Mouse (Mus musculus) liver, adult 2 months (tissue): ENCODE data around the gene Rhbdl3. TPM values are rescaled to one million over a fixed set of nuclear protein-coding genes. Genes with fewer than 3 reads are reported as not detected.
A peak's percentile ranks its signal among the peaks of the same experiment; 100 is the strongest.

Experiments
- DNase-seq: peaks from one replicate; pipeline ENCODE4 v3.0.0-alpha.2; 2011; ENCODE audit warnings: low read depth, low spot score; ENCODE audit errors: extremely low read depth
- H3K27ac ChIP-seq: fragments of 200-500 bp; replicated peaks from 2 replicates; pipeline ENCODE4 v1.5.1; 2012; ENCODE audit warnings: low read depth, mild to moderate bottlenecking, control low read depth, inconsistent platforms, low read length; ENCODE audit not compliant: insufficient read depth
- H3K27me3 ChIP-seq: fragments of 200-500 bp; 2 replicates; pipeline ENCODE4 v1.6.1; 2012; ENCODE audit warnings: mild to moderate bottlenecking, moderate library complexity, low read length, inconsistent platforms; ENCODE audit not compliant: control insufficient read depth, insufficient read depth
- H3K36me3 ChIP-seq: fragments of 200-500 bp; 2 replicates; pipeline ENCODE4 v1.6.1; 2012; ENCODE audit warnings: low read length, inconsistent platforms; ENCODE audit not compliant: control insufficient read depth, insufficient read depth
- H3K4me1 ChIP-seq: fragments of 200-500 bp; 2 replicates; pipeline ENCODE4 v1.6.1; 2011; ENCODE audit warnings: low read length; ENCODE audit not compliant: control insufficient read depth, insufficient read depth
- H3K4me3 ChIP-seq: fragments of 200-500 bp; 2 replicates; pipeline ENCODE4 v1.5.1; 2011; ENCODE audit warnings: low read depth, mild to moderate bottlenecking, control low read depth, low read length, moderate library complexity; ENCODE audit not compliant: insufficient read depth
- H3K79me2 ChIP-seq: fragments of 200-500 bp; 2 replicates; pipeline ENCODE4 v1.6.1; 2012; ENCODE audit warnings: inconsistent platforms, mild to moderate bottlenecking, low read length, moderate library complexity; ENCODE audit not compliant: control insufficient read depth, insufficient read depth
- H3K9ac ChIP-seq: fragments of 200-500 bp; 2 replicates; pipeline ENCODE4 v1.6.1; 2012; ENCODE audit warnings: low read depth, mild to moderate bottlenecking, control low read depth, inconsistent platforms, low read length
- CTCF ChIP-seq: fragments of 200-500 bp; IDR thresholded peaks from 2 replicates; pipeline ENCODE4 v1.5.1; 2011; ENCODE audit warnings: low read depth, low read length, control low read depth
- POLR2A ChIP-seq: fragments of 200-500 bp; IDR thresholded peaks from 2 replicates; pipeline ENCODE4 v1.6.1; 2011; ENCODE audit warnings: low read length, control low read depth; ENCODE audit not compliant: insufficient read depth; ENCODE audit errors: extremely low read depth
- WGBS: fragments of 180-500 bp; shearing (Covaris S2); methylation state at CpG from one replicate; pipeline ENCODE4 v1.1.7; 2018; 5-methylcytosine and 5-hydroxymethylcytosine counted together
- polyA plus RNA-seq: library from polyadenylated mRNA; depleted of rRNA; stranded (reverse); fragments of >200 nt; gene quantifications from 2 replicates; pipeline ENCODE4 v1.2.3, GENCODE M21; 2012
- total RNA-seq: library from RNA; depleted of rRNA; stranded (reverse); fragments of >200 nt; gene quantifications from 2 replicates; pipeline ENCODE4 v1.2.3, GENCODE M21; 2014

Gene Rhbdl3
- total and polyA plus RNA-seq, 2 experiments = 0.06 to 0.09 TPM

DNA sequence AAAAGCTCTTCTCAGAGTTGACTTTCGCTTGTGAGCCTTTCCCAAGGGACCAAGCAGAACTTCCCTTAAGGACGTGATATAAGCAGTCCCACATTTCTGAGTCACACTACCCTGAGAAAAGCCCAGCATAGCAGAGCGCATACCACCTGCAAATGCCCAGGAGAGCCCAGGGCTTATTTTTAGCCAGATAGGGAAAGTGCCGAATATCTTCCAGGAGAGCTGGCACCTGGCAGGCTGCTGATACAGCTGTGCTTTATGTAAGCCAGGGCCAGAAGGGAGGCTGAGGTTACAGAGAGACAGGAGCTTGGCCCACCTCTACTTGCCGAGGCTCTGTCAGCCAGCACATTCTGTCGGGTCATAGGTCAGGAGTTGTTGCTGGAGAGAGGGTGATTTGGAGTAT lies 16.1 kb upstream of the Rhbdl3 start:
- no peak for DNase-seq
- Histone ChIP-seq H3K79me2 (no peaks in the 10 kb centered on the region), H3K4me1 (0 out of 2 replicates have a peak, but pooled peaks cover 2% of the 10 kb centered on the region), H3K4me3 (no peak overlapping the region), H3K27me3 (no peaks in the 10 kb centered on the region), H3K9ac (no peak overlapping the region), H3K27ac (no peak overlapping the region), H3K36me3 (no peaks in the 10 kb centered on the region)
- WGBS = 59% methylated on average over 6 of the region's 6 CpGs
- no peak for TF ChIP-seq POLR2A
- TF ChIP-seq CTCF = no peak

DNA sequence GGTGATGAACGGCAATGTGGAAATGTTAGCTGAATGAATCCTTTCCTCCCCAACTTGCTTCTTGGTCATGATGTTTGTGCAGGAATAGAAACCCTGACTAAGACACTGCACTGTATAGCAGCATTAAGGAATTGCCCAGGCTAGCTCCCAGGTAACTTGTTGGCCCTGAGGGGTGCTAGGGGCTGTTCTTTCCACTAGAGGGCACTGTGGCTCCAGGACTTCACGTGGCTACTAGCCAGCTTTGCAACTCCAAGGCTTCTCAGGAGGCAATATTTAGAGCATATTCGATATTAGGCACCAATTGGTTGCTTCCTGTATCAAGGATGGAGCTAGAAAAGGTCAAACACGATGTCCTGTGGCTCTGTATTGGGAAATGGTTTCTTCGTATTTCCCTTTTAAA lies 13.6 kb upstream of the Rhbdl3 start:
- Histone ChIP-seq H3K4me3 (no peak overlapping the region), H3K36me3 (no peaks in the 10 kb centered on the region), H3K27ac (no peak overlapping the region), H3K79me2 (no peaks in the 10 kb centered on the region), H3K9ac (no peak overlapping the region), H3K27me3 (0 out of 2 replicates have a peak, but pooled peaks cover 2% of the 10 kb centered on the region), H3K4me1 (0 out of 2 replicates have a peak, but pooled peaks cover 2% of the 10 kb centered on the region)
- 18% methylated on average over 5 of the region's 5 CpGs for WGBS
- peak; percentile 36 for DNase-seq
- TF ChIP-seq CTCF = peak; percentile 93
- no peak for TF ChIP-seq POLR2A

DNA sequence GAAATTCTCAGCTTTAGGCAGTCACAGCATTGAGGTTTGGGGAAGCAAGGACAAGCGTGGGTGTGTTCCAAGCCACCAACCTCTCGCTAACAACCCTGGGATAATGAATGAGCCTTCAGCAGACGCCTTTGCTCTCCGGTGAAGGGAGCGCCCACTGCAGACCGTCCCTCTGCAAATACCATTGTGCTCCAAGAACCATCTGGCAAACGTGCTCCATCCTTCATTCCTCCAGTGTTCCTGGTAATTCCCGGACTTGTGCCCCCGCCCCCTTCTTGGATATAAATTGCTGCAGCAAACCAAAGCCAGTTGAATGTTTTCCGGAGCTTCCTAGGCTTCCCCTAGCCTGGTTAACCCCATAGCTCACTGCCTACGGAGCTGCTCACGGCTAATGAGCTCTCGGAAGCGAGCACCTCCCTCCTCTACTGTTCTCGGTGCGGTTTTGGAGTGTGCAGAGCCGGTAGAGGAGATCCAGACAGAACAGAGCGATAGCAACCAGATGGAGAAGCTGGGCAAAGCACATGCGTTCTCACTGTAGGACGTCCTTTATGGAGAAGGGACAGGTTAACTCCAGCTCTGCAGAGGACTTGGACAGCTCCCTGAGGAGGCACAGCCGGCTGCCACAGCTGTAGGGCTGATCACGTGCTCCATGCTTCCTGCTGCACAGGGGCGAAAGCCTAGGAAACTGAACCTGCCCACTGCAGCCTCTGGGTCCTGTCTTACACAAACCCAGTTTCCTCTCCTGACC lies 10.8 kb upstream of the Rhbdl3 start:
- 6% methylated on average over 23 of the region's 23 CpGs for WGBS
- TF ChIP-seq POLR2A = no peak
- Histone ChIP-seq H3K4me1 (0 out of 2 replicates have a peak, but pooled peaks cover 2% of the 10 kb centered on the region), H3K36me3 (no peaks in the 10 kb centered on the region), H3K79me2 (no peaks in the 10 kb centered on the region), H3K27me3 (0 out of 2 replicates have a peak, but pooled peaks cover 2% of the 10 kb centered on the region), H3K27ac (no peak overlapping the region), H3K4me3 (no peak overlapping the region), H3K9ac (no peak overlapping the region)
- no peak for DNase-seq

DNA sequence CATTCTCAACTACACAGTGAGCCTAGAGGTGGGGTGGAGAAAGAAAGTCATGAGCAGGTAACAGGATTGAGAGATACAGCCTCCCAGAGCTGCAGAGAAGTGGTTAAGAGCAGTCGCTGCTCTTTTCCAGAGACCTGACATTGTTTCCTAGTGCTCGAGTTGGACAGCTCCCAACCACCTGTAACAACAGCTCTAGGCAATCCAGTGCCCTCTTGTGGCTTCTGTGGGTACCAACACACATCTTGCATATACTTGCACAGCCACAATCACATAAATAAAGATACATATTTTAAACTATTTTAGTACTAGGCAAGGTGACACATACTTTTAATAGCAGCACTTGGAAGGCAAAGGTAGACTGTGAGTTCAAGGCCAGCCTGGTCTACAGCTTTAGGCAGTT lies 9.7 kb upstream of the Rhbdl3 start:
- Histone ChIP-seq H3K36me3 (no peaks in the 10 kb centered on the region), H3K4me1 (0 out of 2 replicates have a peak, but pooled peaks cover 2% of the 10 kb centered on the region), H3K79me2 (no peaks in the 10 kb centered on the region), H3K4me3 (no peak overlapping the region), H3K9ac (no peak overlapping the region), H3K27me3 (0 out of 2 replicates have a peak, but pooled peaks cover 5% of the 10 kb centered on the region), H3K27ac (no peak overlapping the region)
- no peak for DNase-seq
- WGBS = 76% methylated on average over 2 of the region's 2 CpGs
- TF ChIP-seq POLR2A = no peak
- TF ChIP-seq CTCF = no peak

DNA sequence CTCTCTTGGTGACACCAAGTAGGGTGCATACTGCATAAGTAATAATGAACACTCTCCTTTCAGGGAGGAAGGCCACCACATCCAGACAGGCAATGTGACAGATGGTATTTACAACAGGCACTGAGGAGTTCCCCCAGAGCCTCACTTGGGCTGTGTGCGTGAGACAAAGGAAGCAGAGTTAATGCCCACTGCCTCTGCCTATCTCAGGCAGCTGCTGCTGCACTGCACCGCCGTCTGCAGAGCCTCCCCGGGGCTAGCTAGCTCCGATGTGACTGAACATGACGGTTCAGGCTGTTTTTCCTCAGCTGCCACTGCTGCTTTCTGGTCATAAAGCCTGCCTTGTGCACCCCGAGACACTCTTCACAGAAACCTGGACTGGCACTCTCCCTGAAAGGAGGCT lies 8.2 kb upstream of the Rhbdl3 start:
- Histone ChIP-seq H3K27ac (no peak overlapping the region), H3K4me3 (no peak overlapping the region), H3K36me3 (no peaks in the 10 kb centered on the region), H3K4me1 (0 out of 2 replicates have a peak, but pooled peaks cover 2% of the 10 kb centered on the region), H3K79me2 (no peaks in the 10 kb centered on the region), H3K27me3 (0 out of 2 replicates have a peak, but pooled peaks cover 7% of the 10 kb centered on the region), H3K9ac (no peak overlapping the region)
- TF ChIP-seq CTCF = no peak
- TF ChIP-seq POLR2A = no peak
- no peak for DNase-seq
- WGBS = 85% methylated on average over 7 of the region's 7 CpGs

DNA sequence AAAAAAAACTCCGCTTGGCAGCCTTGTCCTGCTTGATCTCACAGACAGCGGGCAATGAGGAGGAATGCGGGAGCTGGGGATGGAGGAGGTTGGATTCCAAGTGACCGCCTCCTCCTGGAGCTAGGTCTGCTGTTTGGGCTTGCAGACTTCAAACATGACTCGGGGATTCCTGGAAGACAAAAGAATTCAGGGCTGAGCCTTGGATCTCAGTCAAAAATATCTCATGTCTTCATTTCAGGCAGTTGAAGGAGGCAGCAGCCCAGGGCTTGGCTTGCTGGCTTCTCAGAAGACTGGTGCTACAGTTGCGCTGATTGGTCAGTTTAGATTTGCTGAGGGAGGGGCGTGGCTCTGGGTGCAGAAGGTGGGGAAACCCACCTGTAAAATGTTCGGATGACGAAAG lies 5.6 kb upstream of the Rhbdl3 start:
- Histone ChIP-seq H3K36me3 (no peaks in the 10 kb centered on the region), H3K27ac (no peak overlapping the region), H3K27me3 (peaks cover 4% of the 10 kb centered on the region; the same call in 1 of the 2 replicates), H3K4me1 (no peaks in the 10 kb centered on the region), H3K79me2 (no peaks in the 10 kb centered on the region), H3K4me3 (no peak overlapping the region), H3K9ac (no peak overlapping the region)
- no peak for DNase-seq
- TF ChIP-seq CTCF = no peak
- no peak for TF ChIP-seq POLR2A
- 32% methylated on average over 9 of the region's 9 CpGs for WGBS
